Mouse (Mus musculus) cerebellum, postnatal 14 days (tissue): ENCODE results near the gene Ankrd11.

Experiments used
- DNase-seq, 2 experiments: peaks; one replicate each; pipeline ENCODE4 v3.0.0; 2021; ENCODE audit warnings: mixed read lengths in 2 of 2

Gene Ankrd11

GRCm38 (mm10) chr8:122923431-122924090 lies 118.5 kb downstream of the Ankrd11 start:
- DNase-seq: no peak

DNA sequence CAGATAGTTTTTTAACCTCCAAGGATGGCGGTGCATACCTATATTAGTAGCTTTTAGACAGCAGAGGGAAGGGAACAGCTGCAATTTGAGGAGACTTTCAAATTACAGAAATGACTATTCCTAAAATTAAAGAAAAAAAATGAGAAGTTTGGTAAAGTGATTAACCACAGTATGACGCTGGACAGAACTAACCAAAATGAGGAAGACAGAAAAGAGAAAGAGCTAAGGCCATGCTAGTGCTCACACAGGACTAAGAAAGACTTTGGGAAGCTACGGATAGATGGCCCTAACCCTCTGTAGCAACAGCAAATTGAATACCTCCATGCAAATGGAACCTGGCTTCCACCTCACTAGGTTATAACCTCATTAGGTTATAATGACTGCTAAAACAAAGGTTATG lies 119.1 kb downstream of the Ankrd11 start:
- DNase-seq: no peak

DNA sequence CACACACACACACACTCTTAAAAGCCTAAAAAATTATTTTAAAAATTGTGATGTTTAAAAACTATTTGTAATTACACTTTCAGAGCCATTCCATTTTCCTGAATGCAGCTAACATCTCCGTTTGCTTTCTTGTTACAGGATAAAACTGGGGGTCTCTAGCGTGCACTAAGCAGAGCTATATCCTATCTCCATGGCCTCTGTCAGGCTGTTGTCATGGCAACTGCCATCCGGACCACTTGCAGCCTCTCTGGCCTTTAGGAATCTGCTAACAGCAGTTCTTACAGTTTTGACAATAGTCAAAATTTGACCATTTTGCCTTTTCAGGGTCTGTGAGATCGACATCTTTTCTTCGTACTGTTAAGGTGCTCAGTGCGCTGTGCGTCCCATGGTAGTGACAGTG lies 121.2 kb downstream of the Ankrd11 start:
- DNase-seq: no peak

- no peak for DNase-seq
Observed at GRCm38 (mm10) chr8:122918438-122919107, 123.5 kb downstream of the Ankrd11 start.

- peak; percentile 22 to 50 for DNase-seq
Observed at GRCm38 (mm10) chr8:122917531-122918392, 124.3 kb downstream of the Ankrd11 start.

DNA sequence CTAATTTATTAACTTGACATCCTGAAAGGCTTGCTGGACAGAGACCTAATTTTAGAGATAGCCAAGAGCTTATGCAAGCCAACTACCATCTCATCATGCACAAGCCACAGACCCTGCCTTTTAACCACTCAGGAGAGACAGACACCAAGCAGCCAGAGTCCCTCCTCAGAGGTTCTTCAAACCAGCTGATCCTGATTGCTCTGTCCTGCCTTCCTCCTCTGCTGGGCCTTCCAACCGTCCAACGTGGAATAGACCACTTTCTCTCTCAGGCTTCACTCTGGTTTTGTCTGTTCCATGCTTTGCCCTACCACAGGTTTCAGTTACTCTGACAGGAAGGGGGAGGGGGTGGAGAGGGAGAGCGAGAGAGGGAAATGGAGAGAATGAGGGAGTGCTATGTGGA lies 125.3 kb downstream of the Ankrd11 start:
- no peak for DNase-seq

GRCm38 (mm10) chr8:122912871-122913270 lies 129.2 kb downstream of the Ankrd11 start:
- peak; percentile 43 to 66 for DNase-seq

DNA sequence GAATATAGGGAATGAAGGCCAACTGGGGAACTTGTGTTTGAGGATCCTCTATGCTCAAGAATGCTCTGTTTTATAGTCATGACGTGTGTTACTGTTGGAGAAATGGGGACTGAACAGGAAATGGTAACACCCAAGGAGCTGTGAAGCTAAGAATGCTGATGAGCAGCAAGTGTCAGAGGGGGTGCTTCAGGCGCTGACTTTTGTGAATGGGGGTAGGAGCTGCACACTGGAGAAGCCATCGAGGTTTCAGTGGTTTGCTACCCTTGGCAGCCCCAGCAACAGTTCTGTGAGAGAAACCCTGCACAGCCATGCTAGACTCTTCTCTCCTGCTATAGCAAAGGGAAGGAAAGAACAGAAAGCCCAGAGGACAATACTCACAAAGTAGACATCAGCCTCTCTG lies 129.9 kb downstream of the Ankrd11 start:
- DNase-seq: no peak

DNA sequence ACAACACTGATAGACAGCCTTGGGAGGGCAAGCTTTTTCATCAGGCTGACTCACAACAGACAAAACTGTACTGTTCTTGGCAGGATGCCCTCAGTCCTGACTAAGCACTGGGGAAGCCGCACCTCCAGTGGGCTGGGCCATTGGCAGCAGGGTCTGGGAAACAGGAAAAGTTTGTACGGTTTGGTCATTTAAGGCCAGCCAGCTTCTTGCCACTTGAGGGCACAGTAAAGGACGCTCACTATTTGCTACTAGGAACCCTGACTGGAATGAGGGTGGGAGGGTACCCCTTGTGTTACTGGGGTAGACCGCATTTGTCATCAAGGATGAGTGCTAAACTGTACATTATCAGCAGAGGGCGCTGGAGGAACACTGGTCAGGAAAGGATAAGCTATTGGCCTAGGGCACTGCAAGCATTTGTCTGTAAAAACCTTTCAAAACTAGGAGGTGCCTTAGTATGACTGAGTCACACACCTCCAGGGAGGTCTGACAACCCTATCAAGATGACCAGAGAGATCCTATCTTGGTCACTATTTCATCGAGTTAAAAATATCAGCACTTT lies 135.5 kb downstream of the Ankrd11 start:
- peak; percentile 92 to 93 for DNase-seq

GRCm38 (mm10) chr8:122905346-122905745 lies 136.7 kb downstream of the Ankrd11 start:
- no peak for DNase-seq

- no peak for DNase-seq
Observed at GRCm38 (mm10) chr8:122904496-122904895, 137.6 kb downstream of the Ankrd11 start.

DNA sequence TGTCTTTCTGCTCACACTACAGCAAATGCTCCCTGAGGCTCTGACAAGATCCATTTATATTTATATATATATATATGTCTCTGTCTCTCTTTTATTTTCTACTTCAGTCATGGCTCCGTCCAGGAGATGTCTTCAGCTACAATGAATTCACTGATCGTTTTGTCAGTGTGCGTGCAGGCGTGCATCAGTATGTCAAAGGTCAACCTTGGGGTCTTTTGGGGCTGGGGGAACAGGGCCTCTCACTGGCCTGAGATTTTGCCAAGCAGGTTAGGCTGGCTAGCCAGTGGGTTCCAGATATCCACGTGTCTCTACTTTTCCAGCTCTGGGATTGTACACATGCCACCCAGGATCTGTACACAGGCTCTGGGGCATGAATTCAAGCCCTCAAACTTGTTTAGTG lies 139.1 kb downstream of the Ankrd11 start:
- DNase-seq: no peak

DNA sequence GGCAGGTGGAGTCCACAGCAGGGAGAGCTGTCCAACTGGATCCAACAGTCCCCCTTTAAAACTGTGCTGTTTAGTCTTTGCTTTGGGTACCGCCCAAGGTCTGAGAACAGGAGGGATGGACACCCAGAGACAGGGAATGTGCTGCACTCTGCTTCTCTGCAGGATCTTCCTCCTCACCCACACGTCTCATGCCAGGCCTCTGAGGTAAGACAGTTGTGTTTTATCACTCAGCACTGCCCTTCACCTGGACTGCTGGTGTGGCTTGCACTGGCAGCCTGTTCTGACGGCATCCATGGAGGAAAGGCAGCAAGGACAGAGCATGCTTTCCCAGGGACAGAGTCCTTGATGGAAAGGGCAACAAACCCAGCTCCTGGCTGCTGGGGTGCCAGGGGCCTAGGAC lies 139.5 kb downstream of the Ankrd11 start:
- DNase-seq: peak in 1 of 2 experiments; percentile 40

DNA sequence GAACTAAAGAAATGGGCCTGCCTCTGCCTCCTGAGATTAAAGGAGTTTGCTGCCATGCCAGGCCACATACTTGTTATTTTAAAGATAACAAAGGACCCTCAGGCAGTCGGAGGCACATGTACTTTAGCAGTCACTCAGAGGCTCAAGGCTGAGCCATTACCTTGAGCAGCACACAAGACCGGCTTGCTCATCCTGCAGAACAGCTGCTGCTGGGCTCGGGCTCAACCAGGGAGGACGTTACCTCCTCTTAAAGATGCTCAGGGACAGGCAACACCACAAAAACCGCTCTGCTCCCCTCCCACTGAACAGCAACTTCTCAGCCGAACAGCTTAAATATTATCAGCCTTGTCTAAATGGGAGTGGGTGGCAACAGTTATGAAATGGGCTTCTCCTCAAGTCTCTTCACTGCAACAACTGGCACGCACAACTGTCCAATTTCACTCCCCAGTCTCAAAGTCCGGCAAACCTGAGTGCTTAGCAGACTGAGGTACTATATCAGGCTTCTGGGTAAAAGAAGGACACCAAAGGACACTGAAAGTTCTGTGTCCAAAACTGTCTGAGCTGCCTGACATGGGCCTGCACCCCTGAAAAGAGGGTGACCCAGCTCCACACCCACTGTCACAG lies 140.1 kb downstream of the Ankrd11 start:
- DNase-seq: no peak

- DNase-seq: no peak
Observed at GRCm38 (mm10) chr8:122901476-122901875, 140.6 kb downstream of the Ankrd11 start.

DNA sequence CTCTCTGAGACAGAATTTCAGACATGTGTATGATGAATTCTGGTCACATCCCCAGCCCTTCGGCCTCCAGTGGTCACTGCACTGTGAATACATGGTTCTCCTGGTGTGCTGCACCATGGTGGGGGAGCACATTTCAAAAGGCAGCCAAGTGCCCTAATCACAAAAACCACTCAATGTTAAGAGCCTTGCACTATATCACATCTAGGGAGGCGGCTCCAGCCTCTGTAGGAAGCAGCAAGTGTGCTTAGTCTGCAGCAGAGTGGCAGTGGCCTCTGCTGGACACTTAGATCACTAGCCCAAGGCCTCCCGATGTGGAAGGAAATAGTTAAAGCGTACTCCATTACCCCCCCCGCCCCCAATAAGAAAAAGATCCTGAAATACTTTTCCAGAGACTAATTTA lies 143.0 kb downstream of the Ankrd11 start:
- no peak for DNase-seq

DNA sequence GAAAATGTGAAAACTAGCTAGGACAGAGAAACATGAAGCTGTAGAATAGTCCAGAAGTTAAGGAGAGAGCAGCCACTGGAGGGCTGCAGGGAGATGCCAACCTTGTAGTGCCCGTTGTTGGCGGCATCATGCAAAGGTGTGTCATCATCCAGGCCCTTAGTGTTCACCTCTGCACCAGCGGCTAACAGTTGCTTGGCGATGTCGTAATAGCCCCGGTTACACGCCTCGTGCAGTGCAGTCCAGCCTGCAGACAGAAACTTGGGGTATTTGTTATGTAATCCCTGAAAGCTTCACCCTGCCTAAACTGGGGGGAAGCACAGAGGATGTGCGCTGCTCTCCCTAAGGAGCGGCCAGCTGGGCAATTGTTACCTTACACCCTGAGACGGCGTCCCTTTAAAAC lies 143.6 kb downstream of the Ankrd11 start:
- no peak for DNase-seq

GRCm38 (mm10) chr8:122898018-122898417 lies 144.1 kb downstream of the Ankrd11 start:
- DNase-seq: no peak

DNA sequence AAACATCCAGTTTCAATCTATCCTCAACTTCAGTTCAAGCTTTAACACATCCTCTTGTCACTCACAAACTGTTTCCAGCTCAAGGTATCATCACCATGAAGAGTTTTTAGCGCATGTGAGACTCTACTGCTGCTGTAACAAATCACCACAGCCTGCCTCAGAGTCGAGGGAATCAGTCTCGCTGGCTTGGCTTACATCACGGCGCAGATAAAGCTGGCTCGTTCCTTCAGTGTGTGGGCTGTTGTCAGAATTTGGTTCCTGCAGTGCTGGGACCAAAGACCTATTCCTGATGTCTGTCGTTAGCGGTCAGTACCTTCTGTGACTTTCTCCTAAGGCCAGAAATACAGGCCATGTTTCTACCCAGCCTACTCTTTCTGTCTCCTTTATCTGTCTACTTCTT lies 144.9 kb downstream of the Ankrd11 start:
- DNase-seq: no peak

GRCm38 (mm10) chr8:122896317-122896716 lies 145.8 kb downstream of the Ankrd11 start:
- no peak for DNase-seq

DNA sequence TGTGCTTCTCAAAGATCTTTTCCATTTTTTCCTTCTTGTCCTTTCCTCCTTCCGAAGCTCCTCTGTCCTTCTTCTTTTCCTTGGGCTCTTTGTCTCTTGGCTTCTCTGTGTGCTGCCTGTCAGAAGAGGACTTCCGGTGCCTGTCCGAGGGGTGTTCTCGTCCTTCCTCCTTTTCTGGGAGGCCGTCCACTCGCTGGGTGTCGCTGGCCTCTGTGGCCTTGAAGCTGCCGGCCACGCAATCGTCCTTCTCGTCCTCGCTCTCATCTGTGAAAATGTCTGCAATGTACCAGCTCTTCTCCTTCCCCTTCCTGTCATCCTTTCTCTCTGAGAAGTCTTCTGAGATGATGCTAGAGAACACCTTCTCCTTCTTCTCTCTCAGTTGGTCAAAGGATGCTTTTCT lies 148.6 kb downstream of the Ankrd11 start:
- no peak for DNase-seq

- DNase-seq: no peak
Observed at GRCm38 (mm10) chr8:122891440-122891839, 150.6 kb downstream of the Ankrd11 start.

DNA sequence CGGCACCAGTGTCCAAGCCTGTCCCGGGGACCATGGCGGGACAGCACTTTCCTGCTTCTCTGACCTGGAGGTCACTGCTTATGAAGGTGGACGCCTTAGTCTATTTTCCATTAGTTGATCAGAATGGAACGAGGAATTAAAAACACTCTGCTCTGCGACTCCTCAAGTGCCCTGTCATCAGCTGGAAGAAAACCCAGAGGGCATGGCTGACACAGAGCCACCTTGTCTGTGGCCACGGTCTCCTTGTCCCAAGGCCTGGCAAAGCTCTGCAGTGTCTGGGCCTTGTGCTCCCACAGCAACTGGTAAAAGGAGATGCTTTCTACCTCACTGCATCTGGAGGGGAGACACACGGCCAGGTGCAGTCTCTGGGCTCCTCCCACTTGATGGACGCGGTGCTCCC lies 158.4 kb downstream of the Ankrd11 start:
- DNase-seq: no peak
